Mouse (Mus musculus) testis, postnatal 10 days (tissue): ENCODE data around the gene Spats2.
"Not testable (repeated sequence)": the region's sequence is repeated elsewhere in the genome, so short reads cannot be mapped to it uniquely, and the experiment has no call there.

Experiments used
- DNase-seq: peaks from one replicate; pipeline ENCODE4 v3.0.0; 2021; ENCODE audit warnings: low spot score

Spats2 gene

GRCm38 (mm10) chr15:99138389-99138788 lies 12.7 kb downstream of the Spats2 start:
- DNase-seq, result peak; percentile 28

DNA sequence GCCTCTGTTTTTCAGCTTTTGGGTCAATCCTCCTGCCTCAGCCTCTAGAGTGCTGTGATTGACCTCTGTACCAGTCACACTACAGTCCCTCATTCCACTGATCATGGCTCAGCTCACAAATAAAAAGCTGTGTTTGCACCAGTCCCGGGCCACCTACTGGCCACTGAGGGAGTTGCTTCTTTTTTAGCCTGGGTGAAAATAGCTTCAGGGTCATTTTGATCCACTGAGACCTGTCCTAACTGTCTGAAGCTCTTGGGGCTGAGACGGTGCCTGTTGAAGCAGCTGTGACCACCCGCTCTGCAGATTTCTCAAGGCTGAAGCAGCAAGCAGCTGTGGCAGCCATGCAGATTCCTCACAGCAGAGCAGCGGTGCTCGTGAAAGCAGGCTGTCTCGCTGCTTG lies 14.0 kb downstream of the Spats2 start:
- peak; percentile 71 for DNase-seq

DNA sequence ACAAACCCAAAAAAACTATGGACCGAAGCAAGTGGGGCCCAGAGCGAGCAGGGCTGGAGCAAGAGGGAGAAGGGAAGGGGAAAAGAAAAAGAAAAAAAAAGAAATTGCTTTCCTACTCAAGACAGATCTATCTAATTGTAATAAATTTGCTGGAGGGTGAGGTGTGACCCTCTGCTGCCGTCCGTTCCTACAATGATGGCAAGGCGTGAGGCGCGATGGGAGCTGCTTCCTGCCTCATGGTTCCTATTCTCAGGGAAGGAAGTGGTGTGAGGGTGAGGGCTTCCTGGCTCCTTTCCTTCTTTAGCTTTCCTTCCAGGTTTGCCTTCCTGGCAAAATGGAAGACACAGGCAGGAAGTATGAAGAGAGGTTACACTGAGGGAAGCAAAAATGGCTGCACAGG lies 24.8 kb downstream of the Spats2 start:
- DNase-seq, result no peak

DNA sequence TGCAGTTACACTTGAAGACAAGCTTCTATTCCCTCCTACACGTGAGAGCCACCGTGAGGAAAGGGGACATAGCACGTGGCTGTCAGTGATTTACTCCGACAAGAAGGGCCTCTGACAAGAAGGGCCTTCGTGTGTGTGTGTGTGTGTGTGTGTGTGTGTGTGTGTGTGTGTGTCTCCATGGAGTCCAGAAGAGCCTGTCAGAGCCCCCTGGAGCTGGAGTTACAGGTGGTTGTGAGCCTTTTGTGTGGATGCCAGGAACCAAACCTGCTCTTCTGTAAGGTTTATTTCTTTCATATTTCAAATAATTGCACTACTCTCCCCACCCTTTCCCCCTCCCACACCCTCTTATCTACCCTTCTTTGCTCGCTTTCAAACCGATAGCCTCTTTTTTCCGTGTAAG lies 25.6 kb downstream of the Spats2 start:
- DNase-seq, result no peak

DNA sequence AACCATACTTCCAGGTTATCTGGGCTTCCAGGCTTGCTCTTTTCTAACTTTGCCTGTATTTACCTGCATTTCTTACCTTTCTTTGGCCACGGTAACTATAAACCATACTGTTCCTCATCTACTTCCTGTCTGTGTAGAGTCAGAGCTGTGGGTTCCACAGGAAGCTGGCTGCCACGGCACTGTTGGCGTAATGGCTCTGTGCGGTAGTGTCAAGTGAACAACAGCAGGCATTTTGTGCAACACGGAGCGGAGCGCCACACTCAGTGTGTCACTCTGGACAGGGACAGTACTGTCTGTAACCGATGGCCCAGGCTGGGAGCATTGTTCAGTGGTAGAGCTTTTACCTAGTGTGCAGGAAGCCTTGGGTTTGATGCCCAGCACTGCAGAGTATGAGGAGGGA lies 27.8 kb downstream of the Spats2 start:
- DNase-seq, result no peak

- not testable (repeated sequence) for DNase-seq
These were observed 28.8 kb downstream of the Spats2 start for GRCm38 (mm10) chr15:99154515-99154914.

GRCm38 (mm10) chr15:99163512-99164365 lies 38.0 kb downstream of the Spats2 start:
- no peak for DNase-seq

DNA sequence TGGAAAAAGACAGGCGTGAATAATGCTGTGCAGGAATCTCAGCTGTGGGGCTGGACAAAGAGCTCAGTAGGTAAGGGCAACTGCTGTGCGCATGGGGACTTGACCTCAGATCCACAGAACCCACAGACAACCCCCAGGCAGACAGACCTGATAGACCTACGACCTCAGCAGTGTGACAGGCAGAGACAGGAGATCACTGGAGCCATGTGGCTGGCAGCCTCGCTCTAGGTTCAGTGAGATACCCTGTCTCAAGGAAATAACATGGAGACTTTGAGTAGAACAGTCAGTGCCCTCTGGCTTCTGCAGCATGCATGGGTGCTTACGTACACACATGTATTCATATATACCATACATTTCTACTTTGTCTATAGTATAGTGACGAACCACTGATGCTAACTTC lies 46.4 kb downstream of the Spats2 start:
- no peak for DNase-seq

GRCm38 (mm10) chr15:99179639-99180038 lies 53.9 kb downstream of the Spats2 start:
- DNase-seq, result no peak

- DNase-seq, result no peak
These were observed 58.6 kb downstream of the Spats2 start for GRCm38 (mm10) chr15:99184217-99184914.

GRCm38 (mm10) chr15:99194358-99194757 lies 68.6 kb downstream of the Spats2 start:
- DNase-seq, result peak; percentile 53

DNA sequence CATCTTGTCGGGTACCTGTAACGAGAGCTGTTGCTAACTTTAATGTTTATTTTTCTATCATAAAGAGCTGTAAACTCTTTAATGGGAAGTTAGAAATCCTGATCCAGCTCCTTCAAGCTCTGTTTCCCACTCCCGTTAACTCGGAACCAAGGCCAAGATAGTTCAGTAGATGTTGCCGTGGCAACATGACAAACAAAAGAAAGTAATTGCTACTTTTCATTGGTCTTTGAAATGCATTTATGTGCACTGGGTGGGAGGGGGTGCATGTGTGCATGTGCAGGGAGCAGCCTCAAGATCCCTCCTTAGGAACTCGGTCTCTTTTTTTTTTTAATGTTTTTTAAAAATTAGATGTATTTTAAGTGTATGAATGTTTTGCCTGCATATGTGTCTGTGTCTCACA lies 69.3 kb downstream of the Spats2 start:
- no peak for DNase-seq

GRCm38 (mm10) chr15:99198761-99199160 lies 73.0 kb downstream of the Spats2 start:
- DNase-seq, result peak; percentile 75

GRCm38 (mm10) chr15:99205959-99206358 lies 80.2 kb downstream of the Spats2 start:
- no peak for DNase-seq

DNA sequence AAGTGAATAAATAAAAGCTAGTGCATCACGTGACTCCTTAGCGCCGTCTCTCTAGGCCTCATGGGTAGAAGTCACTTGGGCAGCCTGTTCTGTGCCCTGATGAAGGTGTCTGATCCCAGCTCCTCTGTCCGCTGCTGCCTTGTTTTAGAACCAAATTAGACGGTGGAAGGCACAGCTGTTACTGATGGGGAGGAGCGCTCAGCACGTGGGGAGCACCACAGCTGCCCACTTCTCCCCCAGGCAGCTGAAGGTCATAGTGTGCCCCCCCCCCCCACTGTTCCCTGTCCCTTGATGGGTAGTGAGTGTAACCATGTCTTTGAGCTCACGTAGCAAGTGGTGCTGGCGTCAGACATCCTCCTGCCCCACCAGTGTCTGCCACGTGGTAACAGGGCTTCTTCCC lies 87.5 kb downstream of the Spats2 start:
- DNase-seq, result no peak

- no peak for DNase-seq
These were observed 89.2 kb downstream of the Spats2 start for GRCm38 (mm10) chr15:99214941-99215340.

GRCm38 (mm10) chr15:99215741-99216463 lies 90.2 kb downstream of the Spats2 start:
- DNase-seq, result no peak

DNA sequence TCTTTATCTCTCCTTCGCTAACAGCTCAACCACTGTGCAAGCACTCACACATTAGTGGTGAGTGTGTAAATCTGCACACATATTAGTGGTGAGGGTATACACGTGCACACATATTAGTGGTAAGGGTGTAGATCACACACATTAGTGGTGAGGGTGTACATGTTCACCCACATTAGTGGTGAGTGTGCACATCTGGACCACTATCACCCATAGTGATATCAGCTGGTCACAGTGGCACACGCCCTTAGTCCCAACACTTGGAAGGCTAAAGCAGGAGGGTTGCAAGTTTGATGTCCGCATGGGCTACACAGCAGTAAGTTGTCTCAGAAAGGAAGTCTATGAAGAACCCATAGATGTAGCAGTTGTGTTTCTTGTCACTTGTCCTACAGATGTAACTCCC lies 91.9 kb downstream of the Spats2 start:
- no peak for DNase-seq

DNA sequence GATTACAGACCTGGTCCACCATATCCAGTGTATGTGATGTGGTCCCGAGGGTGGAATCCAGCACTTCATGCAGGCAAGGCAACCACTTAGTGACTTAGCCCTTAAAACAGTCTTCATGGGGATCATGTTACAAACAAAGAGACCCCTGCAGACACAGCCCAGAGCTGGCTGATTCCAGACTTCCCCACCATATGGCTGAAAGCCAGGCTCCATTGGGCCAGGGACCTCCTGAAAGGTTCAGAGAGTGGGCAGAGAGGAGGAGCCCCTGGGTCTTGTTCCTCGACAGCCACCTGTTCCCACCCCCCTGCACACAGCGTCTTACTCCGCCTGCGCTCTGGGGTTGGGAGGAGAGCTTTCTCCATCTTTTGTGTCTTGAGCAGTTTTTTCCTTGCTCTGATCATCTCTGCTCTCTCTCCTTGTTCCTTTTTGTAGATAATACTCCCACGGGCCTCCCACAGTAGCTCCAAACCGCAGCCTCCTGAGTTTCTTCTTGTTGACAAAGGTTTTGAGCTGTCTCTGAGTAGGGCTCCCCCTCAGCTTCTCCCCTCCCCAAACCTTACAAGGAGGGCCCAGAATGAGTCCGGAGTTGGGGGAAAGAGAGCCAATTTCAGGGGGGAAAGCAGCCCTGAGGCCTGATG lies 95.7 kb downstream of the Spats2 start:
- no peak for DNase-seq

DNA sequence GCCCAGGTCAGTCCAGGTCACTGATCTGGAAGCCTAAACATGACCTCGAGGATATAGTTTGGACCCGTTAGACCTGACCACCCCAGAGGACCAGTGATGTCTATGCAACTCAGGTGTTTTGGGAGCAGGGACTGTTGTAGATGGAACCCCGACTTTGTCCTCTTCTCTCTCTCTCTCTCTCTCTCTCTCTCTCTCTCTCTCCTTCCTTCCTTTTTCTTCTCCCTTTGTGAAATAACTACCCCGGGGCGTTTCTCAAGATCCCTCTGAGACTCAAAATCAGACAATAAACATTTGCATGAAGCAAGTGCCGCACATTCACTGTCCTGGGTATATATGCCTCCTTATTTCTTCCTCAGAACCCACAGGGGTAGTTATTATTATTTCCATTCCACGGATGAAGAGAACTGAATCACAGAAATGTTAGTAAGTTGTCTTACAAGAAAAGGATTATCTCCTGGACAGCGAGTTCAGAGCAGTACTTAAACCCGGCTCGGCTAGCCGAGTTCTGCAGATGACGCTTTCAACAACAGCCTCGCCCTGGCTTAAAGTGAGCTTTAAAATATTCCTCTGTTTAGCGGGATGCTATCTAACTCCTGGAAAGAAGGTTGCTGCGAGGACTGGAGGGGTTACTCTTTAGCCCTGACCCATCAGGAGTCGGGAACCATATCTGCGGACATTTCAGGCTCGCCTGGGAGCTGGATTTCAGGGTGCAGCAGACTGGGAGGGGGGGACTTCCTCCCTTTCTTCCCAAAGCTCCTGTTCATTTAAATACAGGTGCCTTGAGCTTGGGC lies 97.3 kb downstream of the Spats2 start:
- no peak for DNase-seq

DNA sequence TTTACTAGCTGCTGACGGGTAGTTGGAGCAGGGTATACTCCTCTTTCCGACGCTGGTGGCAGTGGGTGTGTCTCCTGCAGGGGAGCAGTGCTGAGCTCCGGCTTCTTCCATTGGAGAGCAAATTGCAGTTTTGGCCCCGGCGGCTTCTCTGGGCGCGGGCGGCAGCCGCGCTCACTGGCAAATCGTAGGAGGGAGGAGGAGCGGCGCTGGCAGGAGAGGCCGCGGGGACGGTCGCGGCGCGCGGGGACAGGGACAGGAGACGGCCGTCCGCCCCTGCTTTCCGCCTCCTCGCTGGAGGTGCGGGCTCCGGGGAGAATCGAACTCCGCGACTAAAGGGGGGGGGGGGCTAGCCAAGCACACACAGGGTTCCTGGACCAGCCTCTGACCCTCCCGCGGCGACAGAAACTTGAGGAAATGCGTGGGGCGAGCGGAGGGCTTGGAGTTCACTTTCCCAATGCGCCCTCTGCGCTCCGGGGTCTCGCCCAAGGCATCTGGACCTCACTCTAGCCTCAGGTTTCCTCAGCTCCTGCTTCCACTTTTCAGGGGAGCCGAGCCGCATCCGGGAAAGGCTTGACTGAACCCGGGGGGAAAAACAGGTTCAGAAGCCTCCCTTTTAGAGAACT lies 98.0 kb downstream of the Spats2 start:
- DNase-seq, result peak; percentile 66
